Mouse (Mus musculus) hindbrain, embryonic 12.5 days (tissue): ENCODE measurements at regions not wholly inside any gene's neighbourhood (a gene's known extent, or its start where the extent isn't known, plus 50 kb on each side); places are given as distances from the start of the nearest gene placed in this dataset.

Experiments used
- ATAC-seq: fragments of 200-750 bp; cut with Nextera tagmentation; 2 replicates; pipeline ENCODE4 v1.8.0; 2017; ENCODE audit warnings: moderate TSS enrichment; ENCODE audit not compliant: low FRiP score
- H3K27ac ChIP-seq: fragments of 300-500 bp; sonication (generic); 2 replicates; pipeline ENCODE4 v1.5.1; 2016; ENCODE audit warnings: mild to moderate bottlenecking
- H3K27me3 ChIP-seq: fragments of 300-500 bp; sonication (generic); 2 replicates; pipeline ENCODE4 v1.6.1; 2016; ENCODE audit warnings: mild to moderate bottlenecking
- H3K36me3 ChIP-seq: fragments of 300-500 bp; sonication (generic); 2 replicates; pipeline ENCODE4 v1.6.1; 2016; ENCODE audit warnings: mild to moderate bottlenecking
- H3K4me1 ChIP-seq: fragments of 300-500 bp; sonication (generic); 2 replicates; pipeline ENCODE4 v1.6.1; 2016
- H3K4me2 ChIP-seq: fragments of 300-500 bp; sonication (generic); replicated peaks from 2 replicates; pipeline ENCODE4 v1.6.1; 2016; ENCODE audit warnings: mild to moderate bottlenecking
- H3K4me3 ChIP-seq: fragments of 300-500 bp; sonication (generic); 2 replicates; pipeline ENCODE4 v1.5.1; 2016; ENCODE audit warnings: mild to moderate bottlenecking
- H3K9ac ChIP-seq: fragments of 300-500 bp; sonication (generic); 2 replicates; pipeline ENCODE4 v1.6.1; 2016; ENCODE audit warnings: mild to moderate bottlenecking, moderate library complexity
- H3K9me3 ChIP-seq: fragments of 300-500 bp; sonication (generic); replicated peaks from 2 replicates; pipeline ENCODE4 v1.6.1; 2016; ENCODE audit warnings: mild to moderate bottlenecking
- WGBS: fragments of 180-500 bp; shearing (Covaris S2); methylation state at CpG from one replicate; pipeline ENCODE4 v1.1.7; 2016; 5-methylcytosine and 5-hydroxymethylcytosine counted together

- Histone ChIP-seq H3K36me3 (no peaks in the 10 kb centered on the region), H3K4me3 (peak overlapping the region; percentile 25), H3K27me3 (peaks cover 12% of the 10 kb centered on the region; the same call in 1 of the 2 replicates), H3K9me3 (no peaks in the 10 kb centered on the region), H3K27ac (no peak overlapping the region), H3K9ac (peak overlapping the region; percentile 2; the same call in 1 of the 2 replicates), H3K4me2 (peak overlapping the region; percentile 63), H3K4me1 (peaks cover 15% of the 10 kb centered on the region)
- no peak for ATAC-seq
- 5% methylated on average over 16 of the region's 16 CpGs for WGBS
Observed at GRCm38 (mm10) chr13:58471704-58472103, 68.6 kb upstream of the Hnrnpk start.

- Histone ChIP-seq H3K4me3 (no peak overlapping the region), H3K36me3 (no peaks in the 10 kb centered on the region), H3K9me3 (no peaks in the 10 kb centered on the region), H3K4me1 (peaks cover 22% of the 10 kb centered on the region), H3K27me3 (peaks cover 12% of the 10 kb centered on the region; the same call in 1 of the 2 replicates), H3K4me2 (no peak overlapping the region), H3K9ac (no peak overlapping the region), H3K27ac (no peak overlapping the region)
- WGBS: 10% methylated on average over 6 of the region's 6 CpGs
- ATAC-seq: no peak
Observed at GRCm38 (mm10) chr13:58469731-58470130, 66.6 kb upstream of the Hnrnpk start.

DNA sequence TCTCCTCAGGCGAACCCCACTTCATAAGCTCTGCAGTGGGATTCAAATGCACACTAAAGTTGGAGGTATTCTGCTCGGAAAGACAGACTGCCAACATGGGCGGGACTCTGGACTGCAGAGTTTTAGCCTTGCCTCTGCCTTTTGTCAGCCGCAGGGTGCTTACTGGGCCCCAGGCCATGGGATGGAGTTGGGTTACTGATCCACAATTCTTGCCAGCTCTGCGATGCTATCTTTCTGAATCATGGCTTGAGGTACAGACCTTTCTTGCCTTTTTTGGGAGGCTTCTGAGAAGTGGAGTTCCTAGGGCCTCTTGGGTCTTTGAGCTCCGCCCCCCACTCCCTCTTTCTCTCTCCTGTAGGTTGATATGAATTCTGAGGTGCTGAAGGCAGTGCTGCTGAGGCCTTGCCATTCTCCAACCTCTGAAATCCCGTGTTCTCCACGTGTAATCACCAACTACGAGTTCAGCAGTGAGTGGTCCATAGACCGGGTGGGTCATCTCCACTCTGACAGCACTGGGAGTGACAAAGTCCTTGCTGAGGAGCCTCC is 64.0 kb upstream of the Hnrnpk start:
- no peak overlapping the region for H3K4me3 ChIP-seq
- 92% methylated on average over 10 of the region's 10 CpGs for WGBS
- H3K4me1 ChIP-seq: peaks cover 22% of the 10 kb centered on the region
- H3K9me3 ChIP-seq: no peaks in the 10 kb centered on the region
- no peak overlapping the region for H3K9ac ChIP-seq
- H3K27ac ChIP-seq: no peak overlapping the region
- peaks cover 8% of the 10 kb centered on the region; the same call in 1 of the 2 replicates for H3K27me3 ChIP-seq
- no peak for ATAC-seq
- H3K36me3 ChIP-seq: no peaks in the 10 kb centered on the region
- no peak overlapping the region for H3K4me2 ChIP-seq

GRCm38 (mm10) chr13:58465206-58466104 is 62.3 kb upstream of the Hnrnpk start:
- H3K4me2 ChIP-seq: no peak overlapping the region
- H3K36me3 ChIP-seq: no peaks in the 10 kb centered on the region
- no peaks in the 10 kb centered on the region for H3K27me3 ChIP-seq
- H3K4me3 ChIP-seq: no peak overlapping the region
- no peak overlapping the region for H3K9ac ChIP-seq
- no peak for ATAC-seq
- H3K27ac ChIP-seq: no peak overlapping the region
- H3K4me1 ChIP-seq: peaks cover 14% of the 10 kb centered on the region
- no peaks in the 10 kb centered on the region for H3K9me3 ChIP-seq
- 72% methylated on average over 13 of the region's 13 CpGs for WGBS
